Mouse (Mus musculus): Measurements from ENCODE around the gene Ceacam20. TPM values are rescaled to one million over a fixed set of nuclear protein-coding genes. Genes with fewer than 3 reads are reported as not detected.
"Not testable (repeated sequence)": the region's sequence is repeated elsewhere in the genome, so short reads cannot be mapped to it uniquely, and the experiment has no call there.

The Ceacam20 gene
- polyA plus RNA-seq, 1 experiment from 2014 or later, result not detected

GRCm38 (mm10) chr7:19953054-19953453 is 12.2 kb upstream of the Ceacam20 start:
- H3K4me3 ChIP-seq, result no peak overlapping the region
- H3K36me3 ChIP-seq, result no peaks in the 10 kb centered on the region
- 51% methylated on average over 9 of the region's 9 CpGs for WGBS
- no peak for ATAC-seq (ENCODE audit: low read depth)
- H3K27ac ChIP-seq (replicated peaks), result no peak overlapping the region
- H3K4me2 ChIP-seq, result no peak overlapping the region
- H3K27me3 ChIP-seq, result no peaks in the 10 kb centered on the region
- H3K4me1 ChIP-seq (replicated peaks), result no peaks in the 10 kb centered on the region
- no peaks in the 10 kb centered on the region for H3K9me3 ChIP-seq
- no peak overlapping the region for H3K9ac ChIP-seq

GRCm38 (mm10) chr7:19955861-19956260 is 9.4 kb upstream of the Ceacam20 start:
- no peaks in the 10 kb centered on the region for H3K36me3 ChIP-seq
- H3K9ac ChIP-seq, result no peak overlapping the region
- no peak overlapping the region for H3K27ac ChIP-seq (replicated peaks)
- no peak overlapping the region for H3K4me3 ChIP-seq
- H3K4me1 ChIP-seq (replicated peaks), result no peaks in the 10 kb centered on the region
- no peak overlapping the region for H3K4me2 ChIP-seq
- WGBS, result 76% methylated on average over 4 of the region's 4 CpGs
- no peaks in the 10 kb centered on the region for H3K9me3 ChIP-seq
- ATAC-seq (ENCODE audit: low read depth), result no peak
- H3K27me3 ChIP-seq, result no peaks in the 10 kb centered on the region

GRCm38 (mm10) chr7:19956341-19956781 is 8.9 kb upstream of the Ceacam20 start:
- no peak overlapping the region for H3K4me3 ChIP-seq
- 0 out of 2 replicates have a peak, but pooled peaks have one; percentile 25 for ATAC-seq (ENCODE audit: low read depth)
- H3K36me3 ChIP-seq, result no peaks in the 10 kb centered on the region
- H3K27ac ChIP-seq (replicated peaks), result no peak overlapping the region
- WGBS, result 4% methylated on average over 7 of the region's 7 CpGs
- no peak overlapping the region for H3K4me2 ChIP-seq
- no peaks in the 10 kb centered on the region for H3K4me1 ChIP-seq (replicated peaks)
- no peaks in the 10 kb centered on the region for H3K27me3 ChIP-seq
- H3K9me3 ChIP-seq, result no peaks in the 10 kb centered on the region
- H3K9ac ChIP-seq, result no peak overlapping the region

GRCm38 (mm10) chr7:19962423-19962822 is 2.8 kb upstream of the Ceacam20 start:
- Histone ChIP-seq H3K9me3 (no peaks in the 10 kb centered on the region), H3K4me3 (no peak overlapping the region), H3K4me1 (replicated peaks) (no peaks in the 10 kb centered on the region), H3K27me3 (no peaks in the 10 kb centered on the region), H3K9ac (no peak overlapping the region), H3K36me3 (no peaks in the 10 kb centered on the region), H3K4me2 (no peak overlapping the region), H3K27ac (replicated peaks) (no peak overlapping the region)
- WGBS, result 61% methylated on average over 1 of the region's 1 CpGs
- no peak for ATAC-seq (ENCODE audit: low read depth)

- WGBS, result 80% methylated on average over 3 of the region's 3 CpGs
- H3K36me3 ChIP-seq, result no peaks in the 10 kb centered on the region
These were observed 3.9 kb downstream of the Ceacam20 start for GRCm38 (mm10) chr7:19969106-19969505.

GRCm38 (mm10) chr7:19969541-19970090 is 4.4 kb downstream of the Ceacam20 start:
- ATAC-seq (ENCODE audit: low read depth), result no peak
- Histone ChIP-seq H3K27me3 (no peaks in the 10 kb centered on the region), H3K27ac (replicated peaks) (no peak overlapping the region), H3K4me1 (replicated peaks) (no peaks in the 10 kb centered on the region), H3K4me3 (no peak overlapping the region), H3K4me2 (no peak overlapping the region), H3K9me3 (peaks cover 26% of the 10 kb centered on the region), H3K36me3 (no peaks in the 10 kb centered on the region), H3K9ac (no peak overlapping the region)
- WGBS, result 96% methylated on average over 4 of the region's 4 CpGs

More at GRCm38 (mm10) chr7:19969106-19969505, 3.9 kb downstream of the Ceacam20 start:
- Histone ChIP-seq H3K9ac (no peak overlapping the region), H3K9me3 (peaks cover 26% of the 10 kb centered on the region), H3K27ac (replicated peaks) (no peak overlapping the region), H3K4me2 (no peak overlapping the region), H3K27me3 (no peaks in the 10 kb centered on the region), H3K4me1 (replicated peaks) (no peaks in the 10 kb centered on the region), H3K4me3 (no peak overlapping the region)
- ATAC-seq (ENCODE audit: low read depth), result no peak

- no peaks in the 10 kb centered on the region for H3K27me3 ChIP-seq
- no peak for ATAC-seq (ENCODE audit: low read depth)
- no peak overlapping the region for H3K9ac ChIP-seq
- 90% methylated on average over 8 of the region's 8 CpGs for WGBS
- no peaks in the 10 kb centered on the region for H3K36me3 ChIP-seq
- H3K4me1 ChIP-seq (replicated peaks), result no peaks in the 10 kb centered on the region
- H3K9me3 ChIP-seq, result peaks cover 26% of the 10 kb centered on the region
- H3K4me3 ChIP-seq, result no peak overlapping the region
- H3K4me2 ChIP-seq, result no peak overlapping the region
- no peak overlapping the region for H3K27ac ChIP-seq (replicated peaks)
These were observed 5.0 kb downstream of the Ceacam20 start for GRCm38 (mm10) chr7:19970196-19970595.

- Histone ChIP-seq H3K36me3 (no peaks in the 10 kb centered on the region), H3K4me3 (no peak overlapping the region), H3K27ac (replicated peaks) (no peak overlapping the region), H3K9ac (no peak overlapping the region), H3K4me2 (no peak overlapping the region), H3K27me3 (no peaks in the 10 kb centered on the region), H3K9me3 (peaks cover 26% of the 10 kb centered on the region), H3K4me1 (replicated peaks) (no peaks in the 10 kb centered on the region)
- ATAC-seq (ENCODE audit: low read depth), result no peak
- 91% methylated on average over 4 of the region's 4 CpGs for WGBS
These were observed 6.3 kb downstream of the Ceacam20 start for GRCm38 (mm10) chr7:19971516-19971915.

- not testable (repeated sequence) for H3K27me3 ChIP-seq; H3K36me3 ChIP-seq; H3K9ac ChIP-seq; H3K27ac ChIP-seq (replicated peaks); ATAC-seq (ENCODE audit: low read depth); H3K4me3 ChIP-seq; H3K4me1 ChIP-seq (replicated peaks); H3K4me2 ChIP-seq
- 65% methylated on average over 8 of the region's 8 CpGs for WGBS
- H3K9me3 ChIP-seq, result peaks cover 19% of the 10 kb centered on the region
These were observed 26.0 kb downstream of the Ceacam20 start, which contains the start of gene Nlrp9b for GRCm38 (mm10) chr7:19991165-19991564. Nlrp9b (plus strand) TSS chr7:19991465.

- H3K36me3 ChIP-seq; H3K27ac ChIP-seq (replicated peaks); ATAC-seq (ENCODE audit: low read depth); H3K4me3 ChIP-seq; H3K9ac ChIP-seq; H3K4me1 ChIP-seq (replicated peaks); H3K4me2 ChIP-seq; H3K27me3 ChIP-seq: not testable (repeated sequence)
- WGBS, result 60% methylated on average over 3 of the region's 3 CpGs
- peaks cover 13% of the 10 kb centered on the region for H3K9me3 ChIP-seq
These were observed 31.5 kb downstream of the Ceacam20 start for GRCm38 (mm10) chr7:19996721-19997120.

GRCm38 (mm10) chr7:20009987-20010386 is 44.8 kb downstream of the Ceacam20 start:
- ATAC-seq (ENCODE audit: low read depth), result no peak
- H3K9ac ChIP-seq, result no peak overlapping the region
- H3K36me3 ChIP-seq, result no peaks in the 10 kb centered on the region
- H3K27ac ChIP-seq (replicated peaks), result no peak overlapping the region
- no peak overlapping the region for H3K4me2 ChIP-seq
- no peaks in the 10 kb centered on the region for H3K27me3 ChIP-seq
- no peaks in the 10 kb centered on the region for H3K4me1 ChIP-seq (replicated peaks)
- H3K9me3 ChIP-seq, result no peaks in the 10 kb centered on the region; the same call in 1 of the 2 replicates
- no peak overlapping the region for H3K4me3 ChIP-seq
- WGBS, result 83% methylated on average over 2 of the region's 2 CpGs
